Mouse (Mus musculus) hindbrain, embryonic 16.5 days (tissue): ENCODE data around the gene Gm266. TPM values are rescaled to one million over a fixed set of nuclear protein-coding genes. Genes with fewer than 3 reads are reported as not detected.

Experiments used
- ATAC-seq: fragments of 200-750 bp; cut with Nextera tagmentation; 2 replicates; pipeline ENCODE4 v1.8.0; 2017; ENCODE audit warnings: moderate TSS enrichment, moderate library complexity
- H3K27ac ChIP-seq: fragments of 300-500 bp; sonication (generic); 2 replicates; pipeline ENCODE4 v1.5.1; 2014; ENCODE audit warnings: low read depth, mild to moderate bottlenecking, control low read depth, low read length, moderate library complexity
- H3K27me3 ChIP-seq: fragments of 300-500 bp; sonication (generic); replicated peaks from 2 replicates; pipeline ENCODE4 v1.6.1; 2014; ENCODE audit warnings: low read length; ENCODE audit not compliant: control insufficient read depth, insufficient read depth
- H3K36me3 ChIP-seq: fragments of 300-500 bp; sonication (generic); 2 replicates; pipeline ENCODE4 v1.6.1; 2014; ENCODE audit warnings: mild to moderate bottlenecking, low read length, moderate library complexity, mixed read lengths; ENCODE audit not compliant: control insufficient read depth, insufficient read depth
- H3K4me1 ChIP-seq: fragments of 300-500 bp; sonication (generic); 2 replicates; pipeline ENCODE4 v1.6.1; 2014; ENCODE audit warnings: low read depth, low read length; ENCODE audit not compliant: control insufficient read depth, insufficient read depth
- H3K4me2 ChIP-seq: fragments of 300-500 bp; sonication (generic); 2 replicates; pipeline ENCODE4 v1.6.1; 2014; ENCODE audit warnings: mild to moderate bottlenecking, low read length, control low read depth, moderate library complexity
- H3K4me3 ChIP-seq: fragments of 300-500 bp; sonication (generic); 2 replicates; pipeline ENCODE4 v1.5.1; 2014; ENCODE audit warnings: mild to moderate bottlenecking, low read length, control low read depth, moderate library complexity
- H3K9ac ChIP-seq: fragments of 300-500 bp; sonication (generic); 2 replicates; pipeline ENCODE4 v1.6.1; 2014; ENCODE audit warnings: low read depth, mild to moderate bottlenecking, control low read depth, low read length, moderate library complexity
- H3K9me3 ChIP-seq: fragments of 300-500 bp; sonication (generic); 2 replicates; pipeline ENCODE4 v1.6.1; 2014; ENCODE audit warnings: mild to moderate bottlenecking, low read length, moderate library complexity; ENCODE audit not compliant: control insufficient read depth
- WGBS: fragments of 180-500 bp; shearing (Covaris S2); extraction: QIAGEN DNeasy Blood & Tissue Kit; methylation state at CpG from one replicate; pipeline ENCODE4 v1.1.7; 2014; 5-methylcytosine and 5-hydroxymethylcytosine counted together
- polyA plus RNA-seq: library from polyadenylated mRNA; unstranded; fragments of >200 nt; fragmentation: Nextera tagmentation; extraction: Ambion mirVana; gene quantifications from 2 replicates; pipeline ENCODE4 v1.2.1, GENCODE M21; 2015

Gm266 gene
- polyA plus RNA-seq, 1 experiment from 2014 or later = 5.0 TPM

GRCm38 (mm10) chr12:111445161-111445889, 40.3 kb downstream of the Gm266 start:
- H3K4me1 ChIP-seq = peaks cover 17% of the 10 kb centered on the region
- no peak for ATAC-seq
- H3K4me2 ChIP-seq = peak overlapping the region; percentile 53
- peaks cover 89% of the 10 kb centered on the region for H3K27me3 ChIP-seq
- H3K9ac ChIP-seq = peak overlapping the region; percentile 32; the same call in 1 of the 2 replicates
- no peaks in the 10 kb centered on the region for H3K36me3 ChIP-seq
- WGBS = 10% methylated on average over 46 of the region's 52 CpGs
- H3K4me3 ChIP-seq = peak overlapping the region; percentile 32
- H3K27ac ChIP-seq = no peak overlapping the region
- no peaks in the 10 kb centered on the region for H3K9me3 ChIP-seq

GRCm38 (mm10) chr12:111443921-111444831, 41.4 kb downstream of the Gm266 start:
- no peak for ATAC-seq
- 30% methylated on average over 10 of the region's 10 CpGs for WGBS
- no peak overlapping the region for H3K9ac ChIP-seq
- H3K36me3 ChIP-seq = no peaks in the 10 kb centered on the region
- no peak overlapping the region for H3K27ac ChIP-seq
- no peak overlapping the region for H3K4me2 ChIP-seq
- no peaks in the 10 kb centered on the region for H3K9me3 ChIP-seq
- H3K27me3 ChIP-seq = peaks cover 78% of the 10 kb centered on the region
- H3K4me1 ChIP-seq = peaks cover 17% of the 10 kb centered on the region
- H3K4me3 ChIP-seq = no peak overlapping the region

- Histone ChIP-seq H3K4me1 (peaks cover 17% of the 10 kb centered on the region), H3K9ac (no peak overlapping the region), H3K4me3 (no peak overlapping the region; the same call in 1 of the 2 replicates), H3K9me3 (no peaks in the 10 kb centered on the region), H3K27ac (no peak overlapping the region), H3K27me3 (peaks cover 70% of the 10 kb centered on the region), H3K4me2 (peak overlapping the region; percentile 83), H3K36me3 (no peaks in the 10 kb centered on the region)
- ATAC-seq = no peak
- WGBS = 16% methylated on average over 15 of the region's 15 CpGs
Observed at GRCm38 (mm10) chr12:111443011-111443870, 42.4 kb downstream of the Gm266 start.

- under 1% methylated on average over 48 of the region's 48 CpGs for WGBS
- H3K4me3 ChIP-seq = peak within 1 kb of the TSS; percentile 39
- ATAC-seq = peak; percentile 58
- H3K9me3 ChIP-seq = no peaks in the 10 kb centered on the region
- peak within 1 kb of the TSS; percentile 39; the same call in 1 of the 2 replicates for H3K9ac ChIP-seq
- no peak within 1 kb of the TSS for H3K27ac ChIP-seq
- peaks cover 17% of the 10 kb centered on the region for H3K4me1 ChIP-seq
- no peaks in the 10 kb centered on the region for H3K36me3 ChIP-seq
- peak within 1 kb of the TSS; percentile 83 for H3K4me2 ChIP-seq
- peaks cover 62% of the 10 kb centered on the region for H3K27me3 ChIP-seq
Observed at GRCm38 (mm10) chr12:111442309-111443010, 43.2 kb downstream of the Gm266 start, which contains the start of gene Tnfaip2. Tnfaip2 (plus strand) TSS chr12:111442469.

GRCm38 (mm10) chr12:111441523-111441922, 44.1 kb downstream of the Gm266 start:
- Histone ChIP-seq H3K4me3 (no peak overlapping the region), H3K9me3 (no peaks in the 10 kb centered on the region), H3K27ac (no peak overlapping the region), H3K27me3 (peaks cover 53% of the 10 kb centered on the region), H3K36me3 (no peaks in the 10 kb centered on the region), H3K4me2 (no peak overlapping the region), H3K4me1 (peaks cover 17% of the 10 kb centered on the region), H3K9ac (no peak overlapping the region)
- ATAC-seq = no peak
- 62% methylated on average over 3 of the region's 3 CpGs for WGBS

- Histone ChIP-seq H3K36me3 (no peaks in the 10 kb centered on the region), H3K9me3 (no peaks in the 10 kb centered on the region), H3K27me3 (peaks cover 46% of the 10 kb centered on the region), H3K9ac (no peak overlapping the region), H3K4me2 (no peak overlapping the region), H3K4me1 (peaks cover 13% of the 10 kb centered on the region), H3K27ac (no peak overlapping the region), H3K4me3 (no peak overlapping the region)
- ATAC-seq = no peak
- 93% methylated on average over 9 of the region's 9 CpGs for WGBS
Observed at GRCm38 (mm10) chr12:111440701-111441373, 44.8 kb downstream of the Gm266 start.

- WGBS = 88% methylated on average over 6 of the region's 6 CpGs
- Histone ChIP-seq H3K4me3 (no peak overlapping the region), H3K27ac (no peak overlapping the region), H3K36me3 (no peaks in the 10 kb centered on the region), H3K9me3 (no peaks in the 10 kb centered on the region), H3K9ac (no peak overlapping the region), H3K27me3 (peaks cover 26% of the 10 kb centered on the region), H3K4me1 (peaks cover 18% of the 10 kb centered on the region), H3K4me2 (no peak overlapping the region)
- no peak for ATAC-seq
Observed at GRCm38 (mm10) chr12:111438850-111439249, 46.8 kb downstream of the Gm266 start.
